Mouse (Mus musculus) kidney, postnatal 36 days (tissue): ENCODE data around the gene Snd1.

Experiments used
- DNase-seq, 2 experiments: peaks; one replicate each; pipeline ENCODE4 v3.0.0; 2021 to 2022; ENCODE audit warnings: mixed read lengths in 2 of 2

Snd1 gene

GRCm38 (mm10) chr6:28550255-28551004, 75.5 kb downstream of the Snd1 start:
- DNase-seq = no peak

GRCm38 (mm10) chr6:28554470-28554869, 79.5 kb downstream of the Snd1 start:
- DNase-seq = no peak

GRCm38 (mm10) chr6:28555002-28555401, 80.1 kb downstream of the Snd1 start:
- DNase-seq = no peak

- no peak for DNase-seq
Observed at GRCm38 (mm10) chr6:28555428-28555827, 80.5 kb downstream of the Snd1 start.

GRCm38 (mm10) chr6:28557728-28558127, 82.8 kb downstream of the Snd1 start:
- no peak for DNase-seq

- DNase-seq = no peak
Observed at GRCm38 (mm10) chr6:28559419-28559818, 84.5 kb downstream of the Snd1 start.

DNA sequence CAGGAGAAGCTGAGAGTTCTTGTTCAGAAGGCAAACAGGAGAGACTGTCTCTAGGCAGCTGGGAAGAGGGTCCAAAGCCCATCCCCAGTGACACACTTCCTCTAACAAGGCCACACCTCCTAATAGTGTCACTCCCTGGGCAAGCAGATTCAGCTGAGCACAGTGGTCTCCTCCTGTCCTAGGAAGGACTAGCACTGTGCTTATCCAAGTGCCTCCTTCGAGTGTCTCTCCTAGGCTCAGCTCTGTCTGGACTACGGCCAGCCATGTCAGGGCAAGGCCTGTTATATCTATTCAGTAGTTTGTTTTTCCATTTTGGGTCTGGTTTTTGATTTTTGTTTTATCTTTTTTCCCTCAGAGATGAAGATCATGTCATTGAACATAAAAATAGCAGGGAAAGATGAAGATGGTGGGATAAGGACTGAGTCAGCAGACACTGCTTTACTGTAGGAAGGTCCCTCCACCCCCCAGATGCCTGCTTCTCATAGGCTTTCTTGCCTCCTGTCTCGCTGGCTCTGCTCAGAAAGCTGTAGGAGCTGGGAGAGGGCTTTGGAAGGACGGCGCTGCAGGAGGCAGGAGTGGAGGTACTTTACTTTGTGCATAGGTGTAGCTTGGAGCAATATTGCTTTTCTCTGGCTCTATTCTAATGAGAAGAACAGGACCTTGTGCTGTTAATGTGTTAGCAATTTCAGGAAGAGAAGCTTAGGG, 86.5 kb downstream of the Snd1 start:
- peak; percentile 18 to 46 for DNase-seq

- DNase-seq = peak; percentile 42 to 43
Observed at GRCm38 (mm10) chr6:28562323-28563044, 87.5 kb downstream of the Snd1 start.

DNA sequence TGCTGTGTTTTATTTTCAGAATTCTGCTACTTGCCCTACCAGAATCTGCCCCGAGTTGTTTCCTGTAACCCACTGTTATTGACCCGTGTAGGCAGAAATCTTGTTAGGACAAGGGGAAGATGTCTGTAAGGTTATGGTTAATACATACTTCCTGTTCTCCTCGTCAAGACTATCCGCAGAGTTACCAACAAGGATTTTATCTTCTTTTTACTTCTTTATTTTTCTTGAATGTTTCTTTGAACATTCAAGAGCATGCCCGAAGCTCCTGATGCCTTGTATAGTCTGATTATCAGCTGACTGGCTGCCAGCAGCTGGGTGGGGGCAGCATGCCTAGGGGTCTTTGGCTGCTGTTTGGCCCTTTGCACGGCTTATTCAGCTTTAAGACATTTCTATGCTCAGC, 93.0 kb downstream of the Snd1 start:
- DNase-seq = no peak

DNA sequence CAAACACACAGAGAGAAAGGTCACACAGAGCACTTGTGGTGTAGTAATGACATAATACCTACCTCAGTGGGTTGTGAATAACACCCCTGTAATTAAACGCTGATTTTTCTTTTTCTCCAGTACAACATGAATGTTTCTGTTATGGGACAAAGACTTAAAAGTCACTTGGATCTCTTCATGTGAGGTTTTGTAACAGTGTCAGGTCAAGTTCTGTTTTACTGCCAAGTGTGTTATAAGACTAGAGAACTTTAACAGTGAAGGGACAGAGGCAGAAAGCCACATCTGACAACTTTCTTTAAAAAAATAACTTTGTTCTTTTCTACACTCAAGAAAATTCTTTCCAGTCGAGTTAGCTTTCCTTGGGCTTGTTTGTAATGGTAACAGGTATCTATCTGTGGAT, 97.0 kb downstream of the Snd1 start:
- DNase-seq = no peak

GRCm38 (mm10) chr6:28572991-28573759, 98.2 kb downstream of the Snd1 start:
- peak in 1 of 2 experiments; percentile 32 for DNase-seq

GRCm38 (mm10) chr6:28576356-28577264, 101.7 kb downstream of the Snd1 start:
- DNase-seq = peak; percentile 9 to 25

GRCm38 (mm10) chr6:28582847-28583246, 107.9 kb downstream of the Snd1 start:
- no peak for DNase-seq

GRCm38 (mm10) chr6:28583399-28583798, 108.5 kb downstream of the Snd1 start:
- no peak for DNase-seq

DNA sequence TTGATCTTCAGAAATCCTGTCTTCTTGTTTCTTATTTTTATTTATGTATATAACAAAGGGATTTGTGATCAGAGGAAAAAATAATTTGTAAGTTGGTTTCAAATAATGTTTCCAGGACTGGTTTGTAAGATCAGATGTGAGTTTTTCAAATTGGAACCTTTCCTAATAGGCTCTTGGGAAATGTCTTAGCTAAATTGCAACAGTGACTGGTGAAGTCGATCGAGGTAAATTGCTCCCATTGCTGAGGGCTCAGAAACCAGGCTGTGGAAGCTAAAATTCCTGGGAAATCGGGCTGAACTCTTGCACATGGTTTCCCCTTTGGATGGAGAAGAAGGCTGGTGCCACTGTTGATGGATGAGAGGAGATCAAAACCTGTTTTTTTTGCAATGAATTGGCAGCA, 111.9 kb downstream of the Snd1 start:
- no peak for DNase-seq

GRCm38 (mm10) chr6:28588494-28589171, 113.7 kb downstream of the Snd1 start:
- DNase-seq = no peak

DNA sequence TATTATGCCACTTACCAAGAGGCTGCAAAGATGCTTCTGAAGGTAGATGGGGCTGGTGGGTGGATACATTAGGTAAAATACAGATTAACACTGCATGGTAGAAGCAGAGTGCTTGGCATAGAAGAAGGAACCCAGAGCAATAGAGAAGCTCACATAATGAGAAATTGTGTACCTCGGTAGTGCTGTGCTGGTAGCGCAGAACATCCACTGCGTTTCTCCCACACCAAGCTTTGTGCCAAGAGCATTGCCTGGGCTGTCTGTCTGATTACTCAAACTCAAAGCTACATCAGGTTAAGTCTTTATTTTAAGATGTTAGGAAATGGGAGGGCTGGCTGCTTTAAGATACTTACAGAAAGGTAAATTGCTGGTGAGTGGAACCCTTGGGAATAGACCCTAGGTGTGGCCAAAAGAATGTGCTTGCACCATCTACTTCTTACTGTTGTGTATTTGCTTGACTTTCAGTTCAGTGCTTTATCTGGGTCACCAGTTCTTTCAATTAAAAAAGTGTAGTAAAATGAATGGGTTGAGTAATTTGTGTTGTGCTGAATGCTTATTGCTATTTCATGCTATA, 117.5 kb downstream of the Snd1 start:
- DNase-seq = no peak

GRCm38 (mm10) chr6:28593708-28594107, 118.8 kb downstream of the Snd1 start:
- DNase-seq = no peak

GRCm38 (mm10) chr6:28594759-28595158, 119.8 kb downstream of the Snd1 start:
- DNase-seq = no peak

- no peak for DNase-seq
Observed at GRCm38 (mm10) chr6:28595231-28595630, 120.3 kb downstream of the Snd1 start.

DNA sequence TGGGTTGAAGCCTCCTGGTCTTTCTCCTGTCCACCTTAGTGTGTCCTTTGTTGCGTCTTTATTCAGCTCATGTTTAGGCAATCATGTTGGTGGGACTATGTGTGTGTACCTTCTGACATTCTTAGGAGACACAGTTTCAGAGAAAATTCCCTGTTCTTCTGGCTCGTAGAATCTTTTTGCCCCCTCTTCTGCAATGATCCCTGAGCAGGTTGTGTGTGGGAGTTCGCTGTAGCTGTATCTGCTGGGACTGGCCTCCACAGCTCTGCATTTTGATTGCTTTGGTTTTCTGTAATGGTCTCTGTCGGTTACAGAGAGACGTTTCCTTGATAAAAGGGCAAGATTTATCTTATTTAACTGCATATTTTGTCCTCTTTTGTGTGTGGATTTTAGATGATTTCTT, 122.3 kb downstream of the Snd1 start:
- DNase-seq = no peak
